Mouse (Mus musculus) kidney, embryonic 15.5 days (tissue): Measurements from ENCODE around the gene Mlip. TPM values are rescaled to one million over a fixed set of nuclear protein-coding genes. Genes with fewer than 3 reads are reported as not detected.
"Not testable (repeated sequence)": the region's sequence is repeated elsewhere in the genome, so short reads cannot be mapped to it uniquely, and the experiment has no call there.

Experiments used
- ATAC-seq: fragments of 200-750 bp; cut with Nextera tagmentation; replicated peaks from 2 replicates; pipeline ENCODE4 v1.8.0; 2017; ENCODE audit warnings: moderate TSS enrichment; ENCODE audit not compliant: low FRiP score
- H3K27ac ChIP-seq: fragments of 300-500 bp; sonication (generic); 2 replicates; pipeline ENCODE4 v1.5.1; 2015; ENCODE audit warnings: mild to moderate bottlenecking, inconsistent platforms
- H3K27me3 ChIP-seq: fragments of 300-500 bp; sonication (generic); 2 replicates; pipeline ENCODE4 v1.6.1; 2015; ENCODE audit warnings: inconsistent platforms
- H3K36me3 ChIP-seq: fragments of 300-500 bp; sonication (generic); 2 replicates; pipeline ENCODE4 v1.6.1; 2015; ENCODE audit warnings: inconsistent platforms
- H3K4me1 ChIP-seq: fragments of 300-500 bp; sonication (generic); 2 replicates; pipeline ENCODE4 v1.6.1; 2015; ENCODE audit warnings: inconsistent platforms
- H3K4me2 ChIP-seq: fragments of 300-500 bp; sonication (generic); 2 replicates; pipeline ENCODE4 v1.6.1; 2015; ENCODE audit warnings: moderate library complexity, mild to moderate bottlenecking, inconsistent platforms
- H3K4me3 ChIP-seq: fragments of 300-500 bp; sonication (generic); replicated peaks from 2 replicates; pipeline ENCODE4 v1.5.1; 2015; ENCODE audit warnings: mild to moderate bottlenecking, inconsistent platforms
- H3K9ac ChIP-seq: fragments of 300-500 bp; sonication (generic); 2 replicates; pipeline ENCODE4 v1.6.1; 2015; ENCODE audit warnings: mild to moderate bottlenecking, inconsistent platforms
- H3K9me3 ChIP-seq: fragments of 300-500 bp; sonication (generic); replicated peaks from 2 replicates; pipeline ENCODE4 v1.6.1; 2016; ENCODE audit warnings: inconsistent platforms
- WGBS: fragments of 180-500 bp; shearing (Covaris S2); methylation state at CpG from one replicate; pipeline ENCODE4 v1.1.7; 2015; ENCODE audit warnings: mixed read lengths; 5-methylcytosine and 5-hydroxymethylcytosine counted together
- polyA plus RNA-seq: library from polyadenylated mRNA; unstranded; fragments of >200 nt; fragmentation: Nextera tagmentation; extraction: Ambion mirVana; gene quantifications from 2 replicates; pipeline ENCODE4 v1.2.1, GENCODE M21; 2015

Mlip gene
- polyA plus RNA-seq, 1 experiment from 2014 or later = 0.31 TPM

- H3K27ac ChIP-seq = no peak overlapping the region
- H3K27me3 ChIP-seq = no peaks in the 10 kb centered on the region
- no peak overlapping the region for H3K4me2 ChIP-seq
- no peak overlapping the region for H3K4me3 ChIP-seq
- H3K9me3 ChIP-seq = no peaks in the 10 kb centered on the region
- no peaks in the 10 kb centered on the region for H3K36me3 ChIP-seq
- no peak overlapping the region for H3K9ac ChIP-seq
- no peak for ATAC-seq
- H3K4me1 ChIP-seq = no peaks in the 10 kb centered on the region
- 52% methylated on average over 5 of the region's 5 CpGs for WGBS
Observed at GRCm38 (mm10) chr9:77161764-77162163, 191.0 kb downstream of the Mlip start.

GRCm38 (mm10) chr9:77160277-77160926, 192.4 kb downstream of the Mlip start:
- H3K9me3 ChIP-seq = no peaks in the 10 kb centered on the region
- no peak overlapping the region for H3K4me3 ChIP-seq
- no peak for ATAC-seq
- no peak overlapping the region for H3K9ac ChIP-seq
- no peaks in the 10 kb centered on the region for H3K4me1 ChIP-seq
- no peaks in the 10 kb centered on the region for H3K27me3 ChIP-seq
- H3K27ac ChIP-seq = no peak overlapping the region
- no peaks in the 10 kb centered on the region for H3K36me3 ChIP-seq
- no peak overlapping the region for H3K4me2 ChIP-seq
- WGBS = 69% methylated on average over 4 of the region's 4 CpGs

- WGBS = 92% methylated on average over 3 of the region's 3 CpGs
- Histone ChIP-seq H3K4me1 (no peaks in the 10 kb centered on the region), H3K9me3 (no peaks in the 10 kb centered on the region), H3K9ac (no peak overlapping the region), H3K27me3 (no peaks in the 10 kb centered on the region), H3K36me3 (no peaks in the 10 kb centered on the region), H3K27ac (no peak overlapping the region), H3K4me3 (no peak overlapping the region), H3K4me2 (no peak overlapping the region)
- ATAC-seq = no peak
Observed at GRCm38 (mm10) chr9:77148518-77149257, 204.1 kb downstream of the Mlip start.

- Histone ChIP-seq H3K27me3 (no peaks in the 10 kb centered on the region), H3K4me3 (no peak overlapping the region), H3K4me2 (no peak overlapping the region), H3K36me3 (no peaks in the 10 kb centered on the region), H3K4me1 (no peaks in the 10 kb centered on the region), H3K9ac (no peak overlapping the region), H3K27ac (no peak overlapping the region), H3K9me3 (no peaks in the 10 kb centered on the region)
- no peak for ATAC-seq
- 71% methylated on average over 1 of the region's 1 CpGs for WGBS
Observed at GRCm38 (mm10) chr9:77119735-77120134, 233.0 kb downstream of the Mlip start.

GRCm38 (mm10) chr9:77096886-77097285, 255.9 kb downstream of the Mlip start:
- H3K4me3 ChIP-seq = no peak overlapping the region
- no peak overlapping the region for H3K9ac ChIP-seq
- H3K9me3 ChIP-seq = no peaks in the 10 kb centered on the region
- WGBS = 38% methylated on average over 1 of the region's 1 CpGs
- H3K27me3 ChIP-seq = no peaks in the 10 kb centered on the region
- H3K27ac ChIP-seq = no peak overlapping the region
- H3K36me3 ChIP-seq = no peaks in the 10 kb centered on the region
- H3K4me2 ChIP-seq = no peak overlapping the region
- ATAC-seq = 0 out of 2 replicates have a peak, but pooled peaks have one; percentile 25
- no peaks in the 10 kb centered on the region for H3K4me1 ChIP-seq

GRCm38 (mm10) chr9:77083221-77083620, 269.5 kb downstream of the Mlip start:
- H3K9ac ChIP-seq, H3K27ac ChIP-seq, H3K9me3 ChIP-seq, H3K4me2 ChIP-seq, H3K36me3 ChIP-seq, H3K4me1 ChIP-seq, H3K27me3 ChIP-seq, H3K4me3 ChIP-seq, ATAC-seq: not testable (repeated sequence)
- WGBS = 69% methylated on average over 1 of the region's 1 CpGs

GRCm38 (mm10) chr9:77071676-77072075, 281.1 kb downstream of the Mlip start:
- Histone ChIP-seq H3K4me2 (no peak overlapping the region), H3K27me3 (no peaks in the 10 kb centered on the region), H3K27ac (no peak overlapping the region), H3K9ac (no peak overlapping the region), H3K4me1 (no peaks in the 10 kb centered on the region), H3K36me3 (no peaks in the 10 kb centered on the region), H3K4me3 (no peak overlapping the region), H3K9me3 (no peaks in the 10 kb centered on the region)
- WGBS = 85% methylated on average over 2 of the region's 2 CpGs
- ATAC-seq = no peak

GRCm38 (mm10) chr9:77056611-77057010, 296.2 kb downstream of the Mlip start:
- Histone ChIP-seq H3K9ac (no peak overlapping the region), H3K4me3 (no peak overlapping the region), H3K4me1 (no peaks in the 10 kb centered on the region), H3K4me2 (no peak overlapping the region), H3K9me3 (no peaks in the 10 kb centered on the region), H3K27me3 (no peaks in the 10 kb centered on the region), H3K36me3 (no peaks in the 10 kb centered on the region), H3K27ac (no peak overlapping the region)
- ATAC-seq = no peak
- WGBS = 64% methylated on average over 4 of the region's 4 CpGs

GRCm38 (mm10) chr9:77054426-77055193, 298.2 kb downstream of the Mlip start:
- Histone ChIP-seq H3K9ac (no peak overlapping the region), H3K27ac (no peak overlapping the region), H3K36me3 (no peaks in the 10 kb centered on the region), H3K4me2 (no peak overlapping the region), H3K4me3 (no peak overlapping the region), H3K4me1 (no peaks in the 10 kb centered on the region), H3K27me3 (no peaks in the 10 kb centered on the region), H3K9me3 (no peaks in the 10 kb centered on the region)
- ATAC-seq = no peak
- 81% methylated on average over 9 of the region's 9 CpGs for WGBS

Other genes with a start within 250 kb of the Mlip start
- 16.7 and 18.8 TPM in 2 replicates for gene Lrrc1, start 191.9 kb upstream of the Mlip start, polyA plus RNA-seq